Mouse (Mus musculus) midbrain, postnatal 0 days (tissue): Measurements from ENCODE around the gene Gm10322. TPM values are rescaled to one million over a fixed set of nuclear protein-coding genes. Genes with fewer than 3 reads are reported as not detected.

Experiments used
- ATAC-seq: fragments of 200-750 bp; cut with Nextera tagmentation; 2 replicates; pipeline ENCODE4 v1.8.0; 2017; ENCODE audit warnings: moderate number of reproducible peaks, mild to moderate bottlenecking, moderate TSS enrichment, moderate library complexity; ENCODE audit not compliant: low FRiP score
- DNase-seq: peaks from one replicate; pipeline ENCODE4 v3.0.0-alpha.2; 2015; ENCODE audit warnings: low spot score
- H3K27ac ChIP-seq: fragments of 300-500 bp; sonication (generic); 2 replicates; pipeline ENCODE4 v1.5.1; 2014; ENCODE audit warnings: low read depth, mild to moderate bottlenecking, low read length, mixed read lengths
- H3K27me3 ChIP-seq: fragments of 300-500 bp; sonication (generic); 2 replicates; pipeline ENCODE4 v1.6.1; 2014; ENCODE audit warnings: low read length, control low read depth, mixed read lengths; ENCODE audit not compliant: insufficient read depth
- H3K36me3 ChIP-seq: fragments of 300-500 bp; sonication (generic); 2 replicates; pipeline ENCODE4 v1.6.1; 2014; ENCODE audit warnings: low read length, control low read depth, mixed read lengths; ENCODE audit not compliant: insufficient read depth
- H3K4me1 ChIP-seq: fragments of 300-500 bp; sonication (generic); 2 replicates; pipeline ENCODE4 v1.6.1; 2014; ENCODE audit warnings: mild to moderate bottlenecking, control low read depth, antibody characterized with exemption, low read length, mixed read lengths; ENCODE audit not compliant: insufficient read depth
- H3K4me2 ChIP-seq: fragments of 300-500 bp; sonication (generic); 2 replicates; pipeline ENCODE4 v1.6.1; 2014; ENCODE audit warnings: low read depth, mild to moderate bottlenecking, low read length, mixed read lengths; ENCODE audit not compliant: poor library complexity, severe bottlenecking
- H3K4me3 ChIP-seq: fragments of 300-500 bp; sonication (generic); 2 replicates; pipeline ENCODE4 v1.5.1; 2014; ENCODE audit warnings: low read depth, mild to moderate bottlenecking, low read length, moderate library complexity
- H3K9ac ChIP-seq: fragments of 300-500 bp; sonication (generic); replicated peaks from 2 replicates; pipeline ENCODE4 v1.6.1; 2014; ENCODE audit warnings: mild to moderate bottlenecking, low read length, moderate library complexity, mixed read lengths; ENCODE audit not compliant: poor library complexity, severe bottlenecking
- H3K9me3 ChIP-seq: fragments of 300-500 bp; sonication (generic); 2 replicates; pipeline ENCODE4 v1.6.1; 2016; ENCODE audit warnings: low read length, control low read depth
- CTCF ChIP-seq: IDR thresholded peaks from 2 replicates; pipeline ENCODE4 v1.5.1; 2016; ENCODE audit warnings: antibody characterized with exemption, mild to moderate bottlenecking
- WGBS: fragments of 180-500 bp; shearing (Covaris S2); extraction: QIAGEN DNeasy Blood & Tissue Kit; methylation state at CpG from one replicate; pipeline ENCODE4 v1.1.7; 2014; 5-methylcytosine and 5-hydroxymethylcytosine counted together
- polyA plus RNA-seq: library from polyadenylated mRNA; unstranded; fragments of >200 nt; fragmentation: Nextera tagmentation; extraction: Ambion mirVana; gene quantifications from 2 replicates; pipeline ENCODE4 v1.2.1, GENCODE M21; 2015
- total RNA-seq: library from RNA; depleted of rRNA; stranded (reverse); fragments of >200 nt; gene quantifications from 2 replicates; pipeline ENCODE4 v1.2.3, GENCODE M21; 2014

The Gm10322 gene
- total and polyA plus RNA-seq, 2 experiments from 2014 or later = not detected

DNA sequence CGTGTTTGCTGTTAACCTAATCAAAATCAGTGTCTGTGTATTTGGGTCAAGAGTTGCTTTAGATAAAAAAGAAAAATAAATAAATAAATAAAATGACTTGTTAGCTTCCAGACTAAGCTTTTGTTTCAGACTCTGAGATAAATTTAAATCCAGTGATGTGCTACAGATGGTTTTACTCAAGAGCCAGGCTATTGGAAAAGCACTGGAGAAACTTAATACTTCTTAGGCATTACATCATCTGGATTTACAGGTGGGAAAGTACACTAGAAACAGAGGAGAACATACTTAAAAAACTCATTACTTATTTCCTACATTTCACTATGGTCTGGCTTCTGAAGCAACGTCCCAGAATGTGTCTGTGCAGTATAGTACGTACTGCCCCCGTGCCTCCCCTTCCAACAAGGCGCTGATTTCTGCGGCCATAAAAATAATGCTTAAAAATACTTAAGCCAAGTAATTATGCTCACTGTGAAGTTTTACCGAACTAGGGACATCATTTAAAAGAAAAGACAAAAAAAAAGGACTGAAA is 21.8 kb downstream of the Gm10322 start:
- DNase-seq (no peak), ATAC-seq (no peak)
- H3K4me3 ChIP-seq = no peak overlapping the region
- no peak overlapping the region for H3K9ac ChIP-seq
- H3K36me3 ChIP-seq = no peaks in the 10 kb centered on the region
- TF ChIP-seq CTCF = no peak
- no peak overlapping the region for H3K27ac ChIP-seq
- H3K4me2 ChIP-seq = no peak overlapping the region
- WGBS = 80% methylated on average over 7 of the region's 7 CpGs
- H3K4me1 ChIP-seq = no peaks in the 10 kb centered on the region
- no peaks in the 10 kb centered on the region for H3K9me3 ChIP-seq
- no peaks in the 10 kb centered on the region for H3K27me3 ChIP-seq

- H3K27me3 ChIP-seq = no peaks in the 10 kb centered on the region
- ATAC-seq (no peak), DNase-seq (no peak)
- H3K9ac ChIP-seq = no peak overlapping the region
- no peak overlapping the region for H3K27ac ChIP-seq
- H3K4me1 ChIP-seq = no peaks in the 10 kb centered on the region
- H3K36me3 ChIP-seq = no peaks in the 10 kb centered on the region
- no peak overlapping the region for H3K4me3 ChIP-seq
- no peaks in the 10 kb centered on the region for H3K9me3 ChIP-seq
- 57% methylated on average over 6 of the region's 6 CpGs for WGBS
- H3K4me2 ChIP-seq = no peak overlapping the region
- TF ChIP-seq CTCF = no peak
Observed at GRCm38 (mm10) chr10:59638576-59638975, 22.7 kb downstream of the Gm10322 start.

DNA sequence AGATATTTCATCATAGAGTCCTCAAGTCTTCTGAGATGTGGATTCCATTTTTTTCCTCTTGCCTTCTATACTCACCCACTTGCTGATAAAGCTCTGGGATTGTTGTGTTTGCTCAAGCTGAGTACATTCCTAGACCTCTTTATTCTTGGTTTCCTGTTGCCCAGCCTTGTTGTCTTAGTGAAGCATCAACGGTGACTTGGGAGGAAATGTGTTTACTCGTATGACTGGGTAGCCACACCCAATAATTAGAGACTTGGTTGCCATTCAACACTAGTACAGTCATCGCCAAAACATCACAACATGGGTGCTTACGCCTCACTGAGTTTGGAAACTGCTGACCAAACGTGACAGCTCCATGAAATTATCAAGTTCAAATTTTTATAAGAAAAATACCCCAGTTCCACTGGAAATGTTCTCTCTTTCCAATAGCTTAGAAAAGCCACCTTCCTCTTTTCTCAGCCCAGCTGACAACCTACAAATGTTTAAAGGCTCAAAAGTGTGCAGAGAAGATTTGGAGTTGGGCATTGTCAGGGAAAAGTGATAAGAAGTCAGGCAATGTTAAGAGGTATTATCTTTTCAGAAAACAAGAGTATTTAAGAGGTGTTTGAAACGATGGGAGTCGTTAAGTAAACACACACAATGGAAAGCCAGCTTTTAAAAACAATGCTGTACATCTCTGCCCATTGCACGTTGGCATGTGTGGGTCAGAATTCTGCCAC is 27.0 kb downstream of the Gm10322 start:
- H3K4me2 ChIP-seq = no peak overlapping the region
- no peak overlapping the region for H3K27ac ChIP-seq
- no peak overlapping the region for H3K9ac ChIP-seq
- H3K4me1 ChIP-seq = no peaks in the 10 kb centered on the region
- TF ChIP-seq CTCF = no peak
- WGBS = 77% methylated on average over 8 of the region's 8 CpGs
- H3K4me3 ChIP-seq = no peak overlapping the region
- no peaks in the 10 kb centered on the region for H3K9me3 ChIP-seq
- H3K36me3 ChIP-seq = no peaks in the 10 kb centered on the region
- ATAC-seq = no peak
- H3K27me3 ChIP-seq = no peaks in the 10 kb centered on the region
- DNase-seq = peak; percentile 43

DNA sequence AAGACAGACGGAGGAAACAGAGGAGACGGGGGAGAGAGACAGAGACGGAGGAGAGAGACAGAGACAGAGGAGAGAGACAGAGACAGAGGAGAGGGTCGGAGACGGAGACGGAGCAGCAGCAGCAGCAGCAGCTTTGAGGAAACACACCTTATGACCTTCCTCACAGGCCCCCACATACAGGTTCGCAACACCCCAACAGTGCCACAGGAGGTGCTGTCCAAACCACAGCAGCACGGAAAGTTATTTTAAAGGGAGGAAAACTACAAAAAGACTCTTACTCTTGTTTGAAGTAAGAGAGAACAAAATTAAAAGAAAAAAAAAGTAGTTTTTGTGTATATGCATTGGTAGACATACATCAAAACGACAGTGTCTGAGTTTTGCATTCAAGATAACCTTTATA is 27.8 kb downstream of the Gm10322 start:
- WGBS = 84% methylated on average over 9 of the region's 9 CpGs

GRCm38 (mm10) chr10:59644710-59645109 is 28.8 kb downstream of the Gm10322 start:
- Histone ChIP-seq H3K27me3 (no peaks in the 10 kb centered on the region), H3K9ac (no peak overlapping the region), H3K4me1 (no peaks in the 10 kb centered on the region), H3K4me2 (no peak overlapping the region), H3K9me3 (no peaks in the 10 kb centered on the region), H3K27ac (no peak overlapping the region), H3K4me3 (no peak overlapping the region), H3K36me3 (no peaks in the 10 kb centered on the region)
- no peak for DNase-seq
- 79% methylated on average over 2 of the region's 2 CpGs for WGBS
- no peak for ATAC-seq
- TF ChIP-seq CTCF = no peak

More for the DNA sequence above, 27.8 kb downstream of the Gm10322 start:
- H3K4me3 ChIP-seq = no peak overlapping the region
- TF ChIP-seq CTCF = no peak
- no peaks in the 10 kb centered on the region for H3K4me1 ChIP-seq
- no peaks in the 10 kb centered on the region for H3K27me3 ChIP-seq
- H3K27ac ChIP-seq = no peak overlapping the region
- no peak overlapping the region for H3K4me2 ChIP-seq
- no peaks in the 10 kb centered on the region for H3K9me3 ChIP-seq
- ATAC-seq = no peak
- no peak for DNase-seq
- H3K36me3 ChIP-seq = no peaks in the 10 kb centered on the region
- H3K9ac ChIP-seq = no peak overlapping the region

- no peaks in the 10 kb centered on the region for H3K4me1 ChIP-seq
- H3K4me2 ChIP-seq = no peak overlapping the region
- no peaks in the 10 kb centered on the region for H3K27me3 ChIP-seq
- DNase-seq = no peak
- H3K9me3 ChIP-seq = no peaks in the 10 kb centered on the region
- WGBS = 81% methylated on average over 4 of the region's 4 CpGs
- H3K4me3 ChIP-seq = no peak overlapping the region
- no peak for ATAC-seq
- no peak overlapping the region for H3K27ac ChIP-seq
- no peak for TF ChIP-seq CTCF
- H3K36me3 ChIP-seq = no peaks in the 10 kb centered on the region
- H3K9ac ChIP-seq = no peak overlapping the region
Observed at GRCm38 (mm10) chr10:59645153-59645552, 29.3 kb downstream of the Gm10322 start.
